Mouse (Mus musculus) CH12.LX (cell line): ENCODE measurements around the gene Npy. TPM values are rescaled to one million over a fixed set of nuclear protein-coding genes. Genes with fewer than 3 reads are reported as not detected.

Experiments
- DNase-seq: peaks from one replicate; pipeline ENCODE4 v3.0.0-alpha.2; 2013; ENCODE audit errors: extremely low read depth
- H3K27ac ChIP-seq: 2 replicates; pipeline ENCODE4 v1.5.1; 2012; ENCODE audit warnings: low read depth, mild to moderate bottlenecking, control low read depth, moderate library complexity; ENCODE audit not compliant: insufficient read depth
- H3K27me3 ChIP-seq: replicated peaks from 2 replicates; pipeline ENCODE3; 2012; ENCODE audit warnings: inconsistent platforms
- H3K36me3 ChIP-seq, 2 experiments: replicated peaks in 1 of 2; 2 replicates each; pipeline versions ENCODE3 to v1.6.1; 2012; ENCODE audit warnings: inconsistent platforms in 1 of 2, low read length in 1 of 2, mild to moderate bottlenecking in 1 of 2, mixed read lengths in 1 of 2, moderate library complexity in 1 of 2; ENCODE audit not compliant: control insufficient read depth in 1 of 2, insufficient read depth in 1 of 2
- H3K4me1 ChIP-seq, 2 experiments: 2 replicates each; pipeline ENCODE4 v1.6.1; 2012; ENCODE audit warnings: inconsistent platforms in 1 of 2, moderate library complexity in 1 of 2; ENCODE audit not compliant: insufficient read depth in 2 of 2, control insufficient read depth in 1 of 2
- H3K4me2 ChIP-seq: 2 replicates; pipeline ENCODE4 v1.6.1; 2012; ENCODE audit warnings: low read depth, mild to moderate bottlenecking, control low read depth; ENCODE audit not compliant: poor library complexity, insufficient read depth, severe bottlenecking
- H3K4me3 ChIP-seq, 3 experiments: fragments of 150-350 bp in 1 of 3; sonication (generic) in 1 of 3; replicated peaks in 1 of 3; 2 replicates each; pipeline versions ENCODE3 to v1.5.1; 2011 to 2012; ENCODE audit warnings: low read depth in 2 of 3, low read length in 2 of 3, mild to moderate bottlenecking in 2 of 3, moderate library complexity in 2 of 3, control low read depth in 1 of 3, improper control_type of control experiment in 1 of 3, inconsistent platforms in 1 of 3, mixed read lengths in 1 of 3; ENCODE audit not compliant: poor library complexity in 1 of 3
- H3K79me2 ChIP-seq: replicated peaks from 2 replicates; pipeline ENCODE4 v1.6.1; 2012; ENCODE audit warnings: mild to moderate bottlenecking, moderate library complexity; ENCODE audit not compliant: control insufficient read depth, poor library complexity, insufficient read depth, severe bottlenecking; ENCODE audit errors: extremely low read depth
- H3K9ac ChIP-seq: 2 replicates; pipeline ENCODE4 v1.6.1; 2012; ENCODE audit warnings: low read depth, mild to moderate bottlenecking, control low read depth, moderate library complexity; ENCODE audit not compliant: insufficient read depth
- H3K9me3 ChIP-seq: replicated peaks from 2 replicates; pipeline ENCODE3; 2012; ENCODE audit warnings: low read length, inconsistent platforms, mixed read lengths
- BHLHE40 ChIP-seq: IDR thresholded peaks from 2 replicates; pipeline ENCODE4 v1.6.1; 2011; ENCODE audit warnings: mild to moderate bottlenecking, low read depth, low read length, improper control_type of control experiment
- CHD1 ChIP-seq: IDR thresholded peaks from 2 replicates; pipeline ENCODE4 v1.6.1; 2012; ENCODE audit warnings: low read depth, low read length, improper control_type of control experiment, inconsistent platforms
- CTCF ChIP-seq, 2 experiments: IDR thresholded peaks in 1 of 2; conservative IDR thresholded peaks in 1 of 2; 2 replicates each; pipeline ENCODE4 v1.5.1; 2011 to 2012; ENCODE audit warnings: low read depth in 2 of 2, low read length in 2 of 2, improper control_type of control experiment in 1 of 2, inconsistent platforms in 1 of 2, mild to moderate bottlenecking in 1 of 2, moderate library complexity in 1 of 2
- E2F4 ChIP-seq: IDR thresholded peaks from 2 replicates; pipeline ENCODE4 v1.6.1; 2011; ENCODE audit warnings: low read depth, low read length, improper control_type of control experiment; ENCODE audit not compliant: insufficient replicate concordance
- EP300 ChIP-seq: IDR thresholded peaks from 2 replicates; pipeline ENCODE4 v1.6.1; 2011; ENCODE audit warnings: low read length, improper control_type of control experiment
- ETS1 ChIP-seq: conservative IDR thresholded peaks from 2 replicates; pipeline ENCODE4 v1.6.1; 2012; ENCODE audit warnings: low read depth, mild to moderate bottlenecking, inconsistent platforms, low read length, improper control_type of control experiment, moderate library complexity
- GABPA ChIP-seq: IDR thresholded peaks from 2 replicates; pipeline ENCODE4 v1.6.1; 2012; ENCODE audit warnings: low read depth, low read length, improper control_type of control experiment, inconsistent platforms; ENCODE audit not compliant: insufficient replicate concordance
- IRF4 ChIP-seq: IDR thresholded peaks from 2 replicates; pipeline ENCODE4 v1.6.1; 2014; ENCODE audit warnings: low read depth, mild to moderate bottlenecking, inconsistent platforms, low read length, improper control_type of control experiment
- JUND ChIP-seq: conservative IDR thresholded peaks from 2 replicates; pipeline ENCODE4 v1.6.1; 2011; ENCODE audit warnings: low read depth, low read length, improper control_type of control experiment
- KAT2A ChIP-seq: IDR thresholded peaks from 2 replicates; pipeline ENCODE4 v1.6.1; 2012; ENCODE audit warnings: low read length, improper control_type of control experiment, inconsistent platforms; ENCODE audit not compliant: insufficient replicate concordance
- MAFK ChIP-seq: IDR thresholded peaks from 2 replicates; pipeline ENCODE4 v1.6.1; 2011; ENCODE audit warnings: low read length, improper control_type of control experiment; ENCODE audit not compliant: insufficient replicate concordance
- MAX ChIP-seq: IDR thresholded peaks from 2 replicates; pipeline ENCODE4 v1.6.1; 2011; ENCODE audit warnings: low read length, improper control_type of control experiment
- NELFE ChIP-seq: IDR thresholded peaks from 2 replicates; pipeline ENCODE4 v1.6.1; 2011; ENCODE audit warnings: low read depth, low read length, improper control_type of control experiment
- NRF1 ChIP-seq: IDR thresholded peaks from 2 replicates; pipeline ENCODE4 v1.6.1; 2014; ENCODE audit warnings: low read depth, mild to moderate bottlenecking, inconsistent platforms, low read length, improper control_type of control experiment, moderate library complexity
- POLR2A ChIP-seq: IDR thresholded peaks from 2 replicates; pipeline ENCODE4 v1.6.1; 2011; ENCODE audit warnings: low read depth, mild to moderate bottlenecking, improper control_type of control experiment, low read length
- RAD21 ChIP-seq: IDR thresholded peaks from 2 replicates; pipeline ENCODE4 v1.6.1; 2011; ENCODE audit warnings: low read depth, mild to moderate bottlenecking, low read length, improper control_type of control experiment, moderate library complexity
- RCOR1 ChIP-seq: conservative IDR thresholded peaks from 2 replicates; pipeline ENCODE4 v1.6.1; 2012; ENCODE audit warnings: low read depth, mild to moderate bottlenecking, inconsistent platforms, low read length, improper control_type of control experiment
- SIN3A ChIP-seq: IDR thresholded peaks from 2 replicates; pipeline ENCODE4 v1.6.1; 2012; ENCODE audit warnings: low read length, improper control_type of control experiment, inconsistent platforms
- SMC3 ChIP-seq: IDR thresholded peaks from 2 replicates; pipeline ENCODE4 v1.6.1; 2011; ENCODE audit warnings: low read depth, low read length, improper control_type of control experiment
- TBP ChIP-seq: conservative IDR thresholded peaks from 2 replicates; pipeline ENCODE4 v1.6.1; 2011; ENCODE audit warnings: low read depth, low read length, improper control_type of control experiment
- TCF12 ChIP-seq: IDR thresholded peaks from 2 replicates; pipeline ENCODE4 v1.6.1; 2014; ENCODE audit warnings: low read depth, mild to moderate bottlenecking, inconsistent platforms, low read length, improper control_type of control experiment
- UBTF ChIP-seq: IDR thresholded peaks from 2 replicates; pipeline ENCODE4 v1.6.1; 2012; ENCODE audit warnings: low read depth, mild to moderate bottlenecking, inconsistent platforms, low read length, improper control_type of control experiment, moderate library complexity
- ZKSCAN1 ChIP-seq: IDR thresholded peaks from 2 replicates; pipeline ENCODE4 v1.6.1; 2012; ENCODE audit warnings: low read depth, inconsistent platforms, low read length, improper control_type of control experiment, borderline replicate concordance
- ZMIZ1 ChIP-seq: IDR thresholded peaks from 2 replicates; pipeline ENCODE4 v1.6.1; 2012; ENCODE audit warnings: low read depth, mild to moderate bottlenecking, inconsistent platforms, low read length, improper control_type of control experiment
- ZNF384 ChIP-seq: IDR thresholded peaks from 2 replicates; pipeline ENCODE4 v1.6.1; 2012; ENCODE audit warnings: low read depth, low read length, improper control_type of control experiment, inconsistent platforms
- dilution Hi-C: fragments of 300-500 bp; cut with MboI; formaldehyde crosslinking; loops from 2 replicates; pipeline ENCODE4 v1.14.3; 2020; ENCODE audit warnings: low sequenced_read_pairs; ENCODE audit not compliant: extremely low pct_unique_long_range_greater_than_20kb, extremely low pct_ligation_motif_present
- in situ Hi-C: fragments of 300-500 bp; cut with MboI; formaldehyde crosslinking; loops from 3 replicates; pipeline ENCODE4 v1.14.3; 2019; ENCODE audit warnings: low sequenced_read_pairs, low pct_ligation_motif_present, low pct_unique_long_range_greater_than_20kb, mixed read lengths
- polyA plus RNA-seq: library from polyadenylated mRNA; unstranded; fragments of >175 nt; gene quantifications from 2 replicates; pipeline ENCODE4 v1.2.1, GENCODE M21; 2012; ENCODE audit warnings: low read depth; ENCODE audit not compliant: insufficient read length
- total RNA-seq, 2 experiments: library from RNA; depleted of rRNA; stranded (reverse); fragments of 300-350 nt in 1 of 2; fragments of >200 nt in 1 of 2; gene quantifications; 2 replicates each; pipeline ENCODE4 v1.2.3; 2012 to 2014

Npy gene
- total and polyA plus RNA-seq, 3 experiments: not detected

DNA sequence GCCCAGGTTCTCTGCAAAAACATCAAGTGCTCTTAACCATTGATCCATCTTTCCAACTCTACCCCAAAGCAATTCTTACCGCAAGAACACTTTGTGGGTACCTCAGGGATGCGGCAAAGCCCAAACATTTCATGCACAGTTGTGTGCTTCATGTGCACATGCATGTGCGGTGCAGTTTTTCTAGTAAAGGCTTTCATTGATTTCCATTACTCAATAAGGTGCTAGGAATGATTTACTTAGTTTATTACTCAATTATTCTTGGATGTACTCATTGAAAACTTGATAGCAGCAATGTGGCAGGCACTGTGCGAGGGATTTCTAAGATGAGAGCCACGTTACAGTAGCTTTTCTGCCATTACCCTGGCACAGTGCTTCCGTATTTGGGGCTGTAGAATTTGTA, 48.6 kb downstream of the Npy start:
- H3K9me3 ChIP-seq: no peaks in the 10 kb centered on the region
- TF ChIP-seq CTCF (conservative IDR thresholded peaks at IDR 0.05 in 1 of 2, IDR thresholded peaks at IDR 0.05 in 1 of 2; ENCODE audit: low read depth in 2 of 2, low read length in 2 of 2): no peak
- no peak for TF ChIP-seq NRF1
- no peak for TF ChIP-seq ZKSCAN1
- no peak for TF ChIP-seq MAFK
- TF ChIP-seq SMC3: no peak
- no peak for TF ChIP-seq CHD1
- TF ChIP-seq JUND: no peak
- no peak for TF ChIP-seq ETS1
- TF ChIP-seq BHLHE40: no peak
- no peak for TF ChIP-seq TBP
- TF ChIP-seq, all 38 proteins: peak for 0
- Histone ChIP-seq H3K79me2 (no peaks in the 10 kb centered on the region), H3K36me3 (no peaks in the 10 kb centered on the region), H3K4me3 (no peak overlapping the region), H3K27ac (no peak overlapping the region), H3K9ac (no peak overlapping the region), H3K27me3 (no peaks in the 10 kb centered on the region), H3K4me1 (no peaks in the 10 kb centered on the region), H3K4me2 (no peak overlapping the region)
- dilution Hi-C loops: no loop called here
- no peak for DNase-seq
- in situ Hi-C loops: no loop called here

DNA sequence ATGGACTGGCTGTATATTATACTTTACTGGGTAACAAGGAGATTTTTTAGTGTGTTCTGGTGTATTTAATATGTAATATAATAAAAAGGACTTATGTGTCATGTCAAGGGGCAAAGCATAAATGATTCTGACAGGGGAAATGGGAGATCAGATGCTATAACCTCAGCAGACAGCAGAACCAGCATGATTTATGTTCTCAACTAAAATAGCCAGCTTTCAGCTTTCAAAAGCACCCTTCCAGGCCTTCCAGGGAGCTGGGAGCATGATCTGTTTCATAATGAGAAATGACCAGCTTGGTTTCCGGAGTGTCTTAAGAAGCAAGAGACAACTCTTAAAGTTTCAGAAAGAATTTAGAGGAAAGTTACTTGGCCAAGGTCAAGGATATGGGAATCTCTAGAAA, 51.0 kb downstream of the Npy start:
- in situ Hi-C loops (no loop called here), dilution Hi-C loops (no loop called here)
- Histone ChIP-seq H3K9ac (no peak overlapping the region), H3K27ac (no peak overlapping the region), H3K4me3 (no peak overlapping the region), H3K27me3 (no peaks in the 10 kb centered on the region), H3K9me3 (no peaks in the 10 kb centered on the region), H3K79me2 (no peaks in the 10 kb centered on the region), H3K4me1 (no peaks in the 10 kb centered on the region), H3K4me2 (no peak overlapping the region), H3K36me3 (no peaks in the 10 kb centered on the region)
- TF ChIP-seq GABPA (no peak), POLR2A (no peak), NELFE (no peak), KAT2A (no peak), MAX (no peak), RAD21 (no peak), E2F4 (no peak), IRF4 (no peak), RCOR1 (no peak), ZNF384 (no peak), EP300 (no peak), TBP (no peak), UBTF (no peak), ZMIZ1 (no peak), SIN3A (no peak), CHD1 (no peak), TCF12 (no peak)
- no peak for DNase-seq
